Mouse (Mus musculus) thymus, adult 2 months (tissue): ENCODE results near the gene Cyp2a12.
"Not testable (repeated sequence)": the region's sequence is repeated elsewhere in the genome, so short reads cannot be mapped to it uniquely, and the experiment has no call there.

ENCODE experiments used
- CTCF ChIP-seq: fragments of 200-500 bp; IDR thresholded peaks from 2 replicates; pipeline ENCODE4 v1.5.1; 2012; ENCODE audit warnings: mild to moderate bottlenecking, control low read depth, low read length, moderate library complexity, borderline replicate concordance; ENCODE audit not compliant: control insufficient read depth, poor library complexity, insufficient read depth; ENCODE audit errors: extremely low read depth
- POLR2A ChIP-seq: fragments of 200-500 bp; IDR thresholded peaks from 2 replicates; pipeline ENCODE4 v1.6.1; 2012; ENCODE audit warnings: mild to moderate bottlenecking, low read length, control low read depth, moderate library complexity; ENCODE audit not compliant: control insufficient read depth, poor library complexity, insufficient read depth; ENCODE audit errors: extremely low read depth

DNA sequence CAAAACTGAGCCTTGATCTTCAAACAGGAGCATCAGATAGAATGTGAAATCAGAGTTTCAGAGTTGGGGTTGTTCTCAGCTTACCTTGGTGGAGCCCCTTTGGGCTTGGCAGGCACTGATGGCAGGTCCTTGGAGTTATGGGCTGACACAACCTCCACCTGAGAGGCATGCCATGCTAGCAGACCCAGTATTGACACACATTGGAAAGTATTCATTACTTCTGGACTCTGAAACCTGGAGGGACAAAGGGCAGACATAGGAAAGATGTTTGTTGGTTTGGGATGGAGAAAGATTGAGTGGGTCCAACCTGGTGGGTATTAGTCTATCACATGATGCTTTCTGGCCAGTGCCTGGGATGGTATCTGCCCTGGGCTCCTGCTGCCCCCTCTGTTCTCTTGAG lies 31.0 kb downstream of the Cyp2a12 start:
- TF ChIP-seq CTCF, POLR2A: not testable (repeated sequence)
